Mouse (Mus musculus): Measurements from ENCODE around the gene Cmtm8.

The Cmtm8 gene

DNA sequence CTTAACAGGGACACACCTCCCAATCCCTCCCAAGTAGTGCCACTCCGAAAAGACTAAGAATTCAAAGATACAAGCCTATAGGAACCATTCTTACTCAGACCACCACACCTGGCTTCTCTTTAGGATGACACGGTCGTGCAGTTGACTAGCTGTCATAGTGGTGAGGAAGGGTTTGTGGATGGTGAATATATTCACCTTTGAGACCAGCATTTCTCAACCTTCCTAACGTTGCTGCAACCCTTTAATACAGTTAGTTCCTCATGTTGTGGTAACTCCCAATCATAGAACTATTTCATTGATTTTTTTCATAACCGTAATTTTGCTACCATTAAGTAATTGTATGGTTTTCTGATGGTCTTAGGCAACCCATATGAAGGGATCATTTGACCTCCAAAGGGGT lies 56.8 kb downstream of the Cmtm8 start:
- no peak for DNase-seq (ENCODE audit: low read depth, low spot score)

- DNase-seq (ENCODE audit: low read depth, low spot score): no peak
These were observed 58.4 kb downstream of the Cmtm8 start for GRCm38 (mm10) chr9:114785432-114786125.

- peak; percentile 74 for DNase-seq (ENCODE audit: low read depth, low spot score)
These were observed 62.3 kb downstream of the Cmtm8 start, which contains the start of gene Cmtm7 for GRCm38 (mm10) chr9:114781526-114782212. Gene Cmtm7 (minus strand): TSS chr9:114781856.

DNA sequence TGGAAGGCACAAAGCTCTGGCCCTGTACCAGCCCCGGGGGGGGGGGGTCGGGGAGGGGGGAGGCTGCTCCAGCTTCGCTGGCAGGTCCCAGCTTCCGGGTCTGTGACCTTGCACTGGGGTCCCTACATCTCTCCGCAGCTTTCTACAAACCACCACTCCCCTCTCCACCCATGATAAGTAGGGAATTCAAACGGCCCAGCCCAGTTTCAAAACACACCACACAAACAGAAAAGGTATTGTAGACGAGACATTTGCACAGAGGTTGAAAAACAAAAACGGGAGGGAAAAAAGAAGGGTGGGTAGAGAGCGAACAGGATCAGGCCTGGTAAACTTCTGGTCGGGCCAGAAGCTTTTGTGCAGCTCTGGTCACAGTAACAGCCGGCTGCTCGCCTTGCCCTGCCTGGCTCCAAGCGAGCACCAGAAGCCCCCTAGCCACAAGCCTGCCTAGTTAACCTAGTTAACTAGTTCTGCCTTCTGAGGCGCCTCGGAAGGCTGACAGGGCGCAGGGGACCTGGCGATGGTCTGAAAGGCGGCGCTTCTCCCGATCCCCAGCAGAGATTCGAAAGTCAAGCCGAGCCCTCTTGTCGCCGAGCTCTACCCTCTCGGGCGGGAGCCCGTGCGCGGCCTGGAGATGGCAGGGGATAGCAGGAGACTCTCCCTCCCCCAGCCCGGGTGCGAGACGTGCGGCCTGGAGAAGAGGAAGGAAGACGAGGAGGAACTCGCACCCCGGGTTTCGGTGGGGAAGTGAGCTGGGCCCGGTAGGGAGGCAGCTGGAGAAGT lies 63.0 kb downstream of the Cmtm8 start:
- DNase-seq (ENCODE audit: low read depth, low spot score): peak; percentile 53

DNA sequence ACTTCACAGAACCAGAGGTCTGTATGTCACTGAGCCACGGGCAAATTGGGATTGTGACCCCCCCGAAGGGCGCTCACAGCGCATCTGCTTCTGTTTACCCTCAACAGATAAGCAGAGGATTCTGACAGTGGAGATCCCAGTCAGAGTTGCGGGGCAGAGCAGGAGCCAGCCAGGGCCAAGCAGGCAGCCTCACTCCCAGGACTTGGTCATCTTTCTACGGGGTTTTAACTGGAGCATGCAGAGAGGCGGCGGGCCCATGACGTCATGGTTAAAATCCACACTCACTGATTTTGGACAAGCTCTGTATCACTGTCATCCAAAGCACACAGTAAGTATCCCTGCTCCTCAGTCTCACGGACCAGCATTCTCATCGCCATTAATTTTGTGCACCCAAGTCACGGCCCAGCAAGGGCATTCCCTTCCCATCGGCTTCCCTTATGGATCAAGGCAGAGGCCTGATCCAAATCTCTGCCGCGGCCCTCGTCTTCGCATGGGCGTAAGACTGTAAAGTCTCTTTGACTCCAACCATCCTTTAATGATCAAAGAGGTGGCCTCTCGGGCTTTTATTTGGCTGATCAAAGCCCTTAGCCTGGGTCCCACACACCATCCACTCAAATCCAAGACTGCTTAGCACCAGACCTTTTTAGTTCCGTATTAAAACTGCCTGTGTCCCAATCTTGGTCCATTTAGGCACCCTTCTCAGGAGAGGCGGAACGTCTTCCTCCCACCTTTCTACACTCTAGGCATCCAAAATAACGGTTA lies 63.8 kb downstream of the Cmtm8 start:
- DNase-seq (ENCODE audit: low read depth, low spot score): no peak

GRCm38 (mm10) chr9:114778877-114779276 lies 65.1 kb downstream of the Cmtm8 start:
- no peak for DNase-seq (ENCODE audit: low read depth, low spot score)

- peak; percentile 69 for DNase-seq (ENCODE audit: low read depth, low spot score)
These were observed 65.9 kb downstream of the Cmtm8 start for GRCm38 (mm10) chr9:114778047-114778390.

DNA sequence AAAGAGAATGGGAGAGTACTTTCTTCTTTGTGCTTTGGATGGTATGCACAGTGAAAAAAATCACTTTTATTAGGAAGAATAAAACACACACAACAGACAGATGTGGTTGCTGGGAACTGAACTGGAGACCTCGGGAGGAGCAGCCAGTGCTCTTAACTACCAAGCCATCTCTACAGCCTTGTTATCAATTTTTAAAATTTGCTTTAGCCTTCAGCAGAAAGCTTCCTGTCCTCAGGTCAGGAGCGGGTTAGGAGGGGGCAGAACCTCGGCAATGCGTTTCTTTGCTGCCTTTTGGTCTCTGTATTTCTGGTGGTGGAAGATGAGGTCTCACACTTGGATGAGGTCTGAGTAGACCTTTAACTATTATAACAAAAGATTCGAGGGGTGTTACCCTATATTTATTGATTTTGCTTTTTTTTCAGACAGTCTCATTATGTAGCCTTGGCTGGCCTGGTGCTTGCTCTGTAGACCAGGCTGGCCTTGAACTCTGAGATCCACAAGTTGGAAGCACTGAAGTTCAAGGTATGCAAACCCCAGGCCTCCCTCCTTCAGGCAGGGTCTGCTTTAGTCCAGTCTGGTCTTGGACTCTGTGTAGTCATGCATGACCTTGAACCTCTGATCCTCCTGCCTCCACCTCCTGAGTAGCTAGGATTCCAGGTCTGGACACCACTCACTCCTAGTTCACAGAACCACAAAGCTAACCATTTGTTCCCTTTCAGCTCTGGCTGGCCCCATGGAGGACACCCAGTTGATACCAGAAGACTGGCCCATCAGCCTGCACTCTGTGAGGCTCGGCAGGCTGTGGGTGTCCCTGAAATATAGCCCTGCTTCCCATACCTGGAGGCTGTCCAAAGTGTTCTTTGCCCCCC lies 66.5 kb downstream of the Cmtm8 start:
- no peak for DNase-seq (ENCODE audit: low read depth, low spot score)

DNA sequence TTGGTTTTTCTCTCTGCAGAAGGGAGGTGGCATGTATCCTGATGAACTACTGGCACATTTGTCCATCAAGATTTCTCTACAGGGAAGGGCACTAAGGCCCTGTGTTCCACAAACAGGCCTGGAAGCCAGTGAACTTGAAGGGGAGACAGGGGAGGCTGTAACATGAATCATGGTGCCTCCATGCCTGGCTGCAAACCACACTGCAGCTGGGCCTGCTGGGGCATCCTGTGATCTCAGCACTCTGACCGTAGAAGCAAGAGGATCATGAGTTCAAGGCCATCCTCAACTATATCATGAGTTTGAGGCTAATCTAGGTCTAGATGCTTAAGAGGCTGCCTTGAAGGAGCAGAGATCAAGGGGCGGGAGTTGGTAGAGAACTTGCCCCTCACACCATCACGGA lies 67.6 kb downstream of the Cmtm8 start:
- DNase-seq (ENCODE audit: low read depth, low spot score): no peak

DNA sequence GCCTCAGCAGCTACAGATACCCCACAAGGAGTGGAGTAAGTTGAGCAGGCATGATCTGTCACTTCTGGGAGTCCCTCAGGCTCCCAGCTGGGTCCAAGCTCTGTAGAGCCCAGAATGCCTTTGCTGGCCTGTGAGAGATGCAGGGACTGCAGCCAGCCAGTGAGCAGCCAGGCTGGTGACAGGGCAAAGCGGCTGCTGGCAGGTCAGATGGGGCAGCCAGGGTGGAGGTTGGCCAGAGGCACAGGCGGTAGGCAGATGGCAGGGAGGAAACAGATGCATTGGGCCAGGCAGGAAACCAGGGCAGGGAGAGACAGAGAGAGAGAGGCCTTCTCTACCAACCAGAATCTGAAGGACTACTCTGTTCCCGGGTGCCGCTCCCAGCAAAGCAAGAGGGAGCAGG lies 68.7 kb downstream of the Cmtm8 start:
- DNase-seq (ENCODE audit: low read depth, low spot score): no peak

DNA sequence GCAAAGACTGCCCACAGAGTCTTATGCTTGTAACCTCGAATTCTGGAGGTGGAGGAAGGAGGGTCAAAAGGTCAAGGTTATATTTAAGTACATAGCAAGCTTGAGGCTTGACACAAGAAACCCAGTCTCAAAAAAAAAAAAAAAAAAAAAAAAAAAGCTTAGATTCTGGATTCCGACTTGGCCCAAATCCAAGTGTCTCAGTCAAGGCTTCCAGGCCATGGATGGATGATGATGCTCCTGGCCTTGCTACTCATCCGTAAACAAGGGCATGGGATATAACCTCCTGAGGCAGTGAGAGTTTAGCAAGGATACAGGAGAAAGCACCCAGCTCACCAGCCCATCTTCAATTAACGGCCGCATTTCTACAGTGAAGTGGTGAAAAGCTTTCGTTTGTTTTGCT lies 69.3 kb downstream of the Cmtm8 start:
- DNase-seq (ENCODE audit: low read depth, low spot score): no peak

GRCm38 (mm10) chr9:114771565-114771964 lies 72.4 kb downstream of the Cmtm8 start:
- DNase-seq (ENCODE audit: low read depth, low spot score): no peak

DNA sequence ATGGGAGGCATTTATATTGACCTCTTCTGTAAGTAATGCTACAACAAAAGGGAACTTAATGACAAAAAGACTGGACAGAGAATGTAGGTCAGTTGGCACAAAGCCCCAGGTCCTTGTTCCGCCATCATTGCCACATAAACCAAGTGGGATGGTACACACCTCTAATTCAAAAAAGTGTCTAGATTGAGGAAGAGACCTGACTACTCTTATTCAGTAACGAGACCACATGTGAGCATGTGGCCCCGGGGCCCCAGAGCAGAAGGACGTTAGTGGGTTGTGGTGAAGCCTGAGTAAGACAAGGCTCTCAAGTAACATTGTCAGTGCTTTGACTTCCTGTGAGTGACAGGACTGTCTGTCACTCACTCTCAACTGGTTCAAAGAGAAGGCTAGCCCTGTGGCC lies 73.7 kb downstream of the Cmtm8 start:
- DNase-seq (ENCODE audit: low read depth, low spot score): peak; percentile 61

GRCm38 (mm10) chr9:114768066-114768465 lies 75.9 kb downstream of the Cmtm8 start:
- DNase-seq (ENCODE audit: low read depth, low spot score): no peak

DNA sequence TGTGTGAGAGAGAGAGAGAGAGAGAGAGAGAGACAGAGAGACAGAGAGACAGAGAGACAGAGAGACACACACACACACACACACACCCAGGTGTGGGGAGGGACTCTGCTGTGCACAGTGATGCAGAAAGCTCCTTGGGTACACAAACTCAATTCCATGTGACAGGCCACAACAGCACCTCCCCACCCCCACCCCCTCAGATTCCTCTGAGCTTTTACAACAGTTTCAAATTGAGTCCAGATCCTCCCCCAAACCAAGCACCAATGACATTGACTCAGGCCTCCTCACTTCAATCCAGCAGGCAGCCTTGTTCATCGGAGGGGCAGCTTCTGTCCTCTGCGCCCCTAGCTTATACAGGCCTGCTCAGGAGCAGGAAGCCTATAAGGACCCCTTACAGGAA lies 76.4 kb downstream of the Cmtm8 start:
- DNase-seq (ENCODE audit: low read depth, low spot score): no peak

DNA sequence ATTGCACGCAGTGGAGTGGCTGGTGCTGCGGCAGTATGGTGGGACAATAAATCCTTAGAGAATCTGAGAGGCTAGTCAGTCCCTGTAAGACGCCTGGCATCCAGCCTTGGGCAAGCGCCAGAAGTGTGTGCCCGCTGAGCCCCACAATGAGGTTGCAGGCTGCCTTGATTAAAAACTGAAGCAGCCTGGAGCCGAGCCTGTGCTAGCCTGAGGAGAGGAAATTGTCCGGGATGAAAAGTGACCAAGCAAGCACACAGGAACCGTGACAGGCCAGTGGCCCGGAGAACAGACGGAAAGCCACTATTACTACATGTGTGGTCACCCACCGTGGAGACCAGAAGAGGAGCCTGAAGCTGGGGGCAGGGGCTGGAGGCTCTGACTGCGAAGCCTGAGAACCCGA lies 76.9 kb downstream of the Cmtm8 start:
- DNase-seq (ENCODE audit: low read depth, low spot score): no peak

DNA sequence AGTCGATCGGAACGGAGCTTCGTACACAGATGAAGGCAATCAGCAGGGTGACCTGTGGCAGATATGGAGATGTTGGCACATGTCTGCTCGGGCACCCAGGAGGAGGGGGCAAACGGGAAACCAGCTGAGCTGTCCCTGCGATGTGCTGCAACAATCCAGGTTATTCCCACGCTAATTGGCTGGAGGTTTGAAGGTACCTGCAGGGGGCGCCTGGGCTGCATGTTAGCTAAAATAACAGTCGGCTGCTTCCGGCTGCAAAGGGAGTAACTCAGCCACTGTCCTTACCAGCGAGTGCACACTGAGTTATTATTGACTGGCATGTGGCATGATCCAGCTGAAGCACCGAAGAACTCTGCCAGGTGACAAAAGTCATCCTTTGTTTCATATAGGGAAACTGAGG lies 80.6 kb downstream of the Cmtm8 start:
- peak; percentile 54 for DNase-seq (ENCODE audit: low read depth, low spot score)

GRCm38 (mm10) chr9:114761848-114762247 lies 82.1 kb downstream of the Cmtm8 start:
- DNase-seq (ENCODE audit: low read depth, low spot score): no peak

- no peak for DNase-seq (ENCODE audit: low read depth, low spot score)
These were observed 83.6 kb downstream of the Cmtm8 start for GRCm38 (mm10) chr9:114760353-114760752.

GRCm38 (mm10) chr9:114759886-114760285 lies 84.1 kb downstream of the Cmtm8 start:
- DNase-seq (ENCODE audit: low read depth, low spot score): no peak

DNA sequence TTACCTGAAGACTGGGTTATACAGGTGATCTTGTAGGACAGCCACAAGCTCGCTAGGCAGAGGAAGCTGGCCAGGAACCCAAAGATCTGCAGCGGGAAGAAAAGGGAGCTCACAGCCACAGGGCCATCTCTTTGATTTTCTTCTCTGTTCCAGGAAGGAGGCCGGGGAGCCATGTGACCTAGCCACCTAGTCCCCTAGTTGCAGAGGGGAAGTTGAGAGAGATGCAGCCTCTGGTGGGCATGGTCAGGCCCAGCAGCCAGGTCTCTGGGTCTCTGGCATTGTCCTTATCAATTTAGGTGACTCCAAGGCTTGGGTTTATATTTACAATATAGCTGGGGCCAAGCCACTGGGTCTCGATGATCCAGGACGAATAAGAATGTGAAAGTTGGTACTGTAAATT lies 85.2 kb downstream of the Cmtm8 start:
- DNase-seq (ENCODE audit: low read depth, low spot score): no peak
